Mouse (Mus musculus) lung, adult 2 months (tissue): ENCODE results near the gene Slc35d3. TPM values are rescaled to one million over a fixed set of nuclear protein-coding genes. Genes with fewer than 3 reads are reported as not detected.
A peak's percentile ranks its signal among the peaks of the same experiment; 100 is the strongest.

Source experiments
- DNase-seq: peaks from one replicate; pipeline ENCODE4 v3.0.0; 2022
- H3K4me1 ChIP-seq: fragments of 200-500 bp; 2 replicates; pipeline ENCODE4 v1.6.1; 2011; ENCODE audit warnings: low read length; ENCODE audit not compliant: control insufficient read depth, insufficient read depth
- H3K4me3 ChIP-seq: fragments of 200-500 bp; replicated peaks from 2 replicates; pipeline ENCODE3; 2011; ENCODE audit warnings: low read depth, mild to moderate bottlenecking, control low read depth, low read length; ENCODE audit errors: extremely low read depth
- CTCF ChIP-seq: fragments of 200-500 bp; IDR thresholded peaks from 2 replicates; pipeline ENCODE4 v1.5.1; 2011; ENCODE audit warnings: mild to moderate bottlenecking, low read length, control low read depth; ENCODE audit not compliant: insufficient read depth
- POLR2A ChIP-seq: fragments of 200-500 bp; IDR thresholded peaks from 2 replicates; pipeline ENCODE4 v1.6.1; 2011; ENCODE audit warnings: low read depth, mild to moderate bottlenecking, control low read depth, low read length, borderline replicate concordance; ENCODE audit errors: extremely low read depth
- WGBS: fragments of 180-500 bp; shearing (Covaris S2); methylation state at CpG from one replicate; pipeline ENCODE4 v1.1.7; 2018; 5-methylcytosine and 5-hydroxymethylcytosine counted together
- polyA plus RNA-seq: library from polyadenylated mRNA; depleted of rRNA; stranded (reverse); fragments of >200 nt; gene quantifications from 2 replicates; pipeline ENCODE4 v1.2.3, GENCODE M21; 2012; rRNA removed

Gene Slc35d3
- polyA plus RNA-seq, result 0.95 and 1.6 TPM in 2 replicates

DNA sequence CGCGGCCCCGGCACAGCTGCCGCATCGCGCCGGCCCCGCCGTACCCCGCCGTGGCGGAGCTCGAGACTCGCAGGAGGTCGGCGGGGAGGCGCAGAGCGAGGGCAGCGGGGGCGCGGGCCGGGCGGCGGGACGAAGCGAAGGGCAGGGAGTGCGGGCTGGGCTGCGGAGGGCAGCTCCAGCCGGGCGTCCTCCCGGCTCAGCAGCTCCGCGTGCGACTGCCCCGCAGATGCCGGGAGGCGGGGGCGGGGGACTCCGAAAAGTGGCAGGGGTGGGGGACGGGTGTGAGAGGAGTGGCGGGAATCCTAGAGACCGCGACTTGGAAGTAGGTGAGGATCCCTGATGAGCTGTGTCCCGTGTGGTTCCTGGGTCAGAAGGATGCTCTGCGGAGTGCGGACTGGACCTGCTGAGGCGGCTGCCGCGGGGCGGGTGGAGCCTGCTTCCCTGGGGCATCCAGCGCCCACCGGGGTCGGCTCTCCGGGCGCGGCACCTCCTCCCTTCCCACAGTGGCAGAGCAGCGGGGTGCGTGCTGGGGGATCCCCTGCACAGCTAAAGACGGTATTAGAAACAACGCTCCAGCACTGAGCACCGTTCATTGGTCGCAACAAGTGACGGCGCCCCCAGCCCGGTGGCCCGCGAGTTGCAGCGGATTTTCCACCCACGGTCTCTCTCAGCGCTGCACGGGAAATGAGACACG, at the start of gene Slc35d3:
Gene Slc35d3, minus strand, starts transcription at position 462 of the 694 bp plus-strand sequence.
- peak; percentile 6 for DNase-seq
- TF ChIP-seq POLR2A (no peak), CTCF (no peak)
- peaks cover 14% of the 10 kb centered on the region for H3K4me1 ChIP-seq
- under 1% methylated on average over 70 of the region's 72 CpGs for WGBS
- peak within 1 kb of the TSS; percentile 52 for H3K4me3 ChIP-seq

- WGBS, result 63% methylated on average over 2 of the region's 2 CpGs
- DNase-seq, result no peak
- no peak overlapping the region for H3K4me3 ChIP-seq
- H3K4me1 ChIP-seq, result no peaks in the 10 kb centered on the region
- TF ChIP-seq POLR2A, result no peak
- no peak for TF ChIP-seq CTCF
These were observed 48.9 kb upstream of the Slc35d3 start for GRCm38 (mm10) chr10:19900191-19900590.

- WGBS, result 21% methylated on average over 4 of the region's 4 CpGs
- TF ChIP-seq CTCF, result no peak
- TF ChIP-seq POLR2A, result no peak
- H3K4me1 ChIP-seq, result no peaks in the 10 kb centered on the region
- peak; percentile 27 for DNase-seq
- no peak overlapping the region for H3K4me3 ChIP-seq
These were observed 42.7 kb upstream of the Slc35d3 start for GRCm38 (mm10) chr10:19893976-19894375.

- 67% methylated on average over 6 of the region's 6 CpGs for WGBS
- TF ChIP-seq CTCF (no peak), POLR2A (no peak)
- Histone ChIP-seq H3K4me3 (no peak overlapping the region), H3K4me1 (no peaks in the 10 kb centered on the region)
- no peak for DNase-seq
These were observed 41.9 kb upstream of the Slc35d3 start for GRCm38 (mm10) chr10:19893146-19893545.

DNA sequence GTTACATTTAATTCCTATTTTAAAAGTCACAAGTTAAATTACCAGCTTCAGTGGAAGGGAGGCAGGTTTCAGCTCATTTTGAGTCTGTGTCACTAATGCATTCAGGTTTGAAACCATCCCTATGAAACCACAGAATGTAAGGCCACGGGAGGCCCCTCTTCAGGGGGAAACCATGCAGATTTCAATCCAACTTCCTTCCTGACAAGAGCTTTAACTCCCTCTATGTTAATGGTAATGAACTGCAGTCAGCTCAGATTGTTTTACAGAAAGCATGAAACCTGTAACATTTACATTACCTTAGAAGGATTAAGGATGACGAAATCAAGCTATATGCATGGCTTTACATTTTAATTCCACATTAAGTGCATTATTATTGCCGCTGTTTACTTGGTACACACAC, 40.4 kb upstream of the Slc35d3 start:
- Histone ChIP-seq H3K4me3 (no peak overlapping the region), H3K4me1 (no peaks in the 10 kb centered on the region)
- TF ChIP-seq CTCF, result no peak
- TF ChIP-seq POLR2A, result no peak
- 67% methylated on average over 3 of the region's 3 CpGs for WGBS
- DNase-seq, result no peak

- H3K4me1 ChIP-seq, result no peaks in the 10 kb centered on the region
- DNase-seq, result no peak
- no peak for TF ChIP-seq POLR2A
- TF ChIP-seq CTCF, result no peak
- WGBS, result 78% methylated on average over 3 of the region's 3 CpGs
- H3K4me3 ChIP-seq, result no peak overlapping the region
These were observed 38.6 kb upstream of the Slc35d3 start for GRCm38 (mm10) chr10:19889908-19890307.

DNA sequence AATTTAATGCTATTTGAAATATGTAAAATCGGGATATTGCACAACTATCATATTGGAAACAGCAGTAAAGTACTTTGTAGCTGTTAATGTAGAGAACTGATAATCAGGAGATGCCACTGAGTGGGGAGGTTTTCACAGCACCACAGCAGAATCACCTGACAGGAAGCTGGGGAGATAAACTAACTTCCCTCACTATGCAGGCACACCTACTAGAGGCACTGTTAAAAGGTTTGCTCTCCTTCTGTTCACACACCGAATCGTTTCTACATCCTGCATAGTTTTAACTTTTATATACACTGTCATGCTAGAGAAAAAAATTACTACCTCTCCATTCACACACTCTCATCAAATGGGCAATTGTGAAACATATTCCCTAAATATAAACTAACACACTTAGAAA, 35.0 kb upstream of the Slc35d3 start:
- H3K4me1 ChIP-seq, result no peaks in the 10 kb centered on the region
- no peak overlapping the region for H3K4me3 ChIP-seq
- WGBS, result 59% methylated on average over 3 of the region's 3 CpGs
- DNase-seq, result no peak
- no peak for TF ChIP-seq POLR2A
- no peak for TF ChIP-seq CTCF

DNA sequence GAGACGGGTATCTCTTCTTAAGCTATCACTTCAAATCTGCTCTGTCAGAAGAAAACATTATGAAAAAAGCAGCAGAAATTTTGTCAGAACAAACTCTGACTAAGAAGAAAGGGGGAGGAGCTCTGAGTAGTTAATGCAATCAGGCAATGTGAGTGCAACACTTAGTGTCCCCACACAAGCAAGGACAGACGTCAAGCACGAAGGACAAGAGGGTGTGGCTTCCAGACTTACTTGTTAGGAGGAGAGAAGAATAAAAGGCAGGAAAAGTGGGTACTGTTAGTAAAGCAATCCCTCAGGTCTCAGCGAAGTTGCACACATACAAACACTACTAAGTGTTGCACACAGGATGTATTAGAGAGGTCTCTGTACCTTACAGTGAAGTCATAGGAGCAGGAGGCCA, 33.1 kb upstream of the Slc35d3 start:
- TF ChIP-seq POLR2A (no peak), CTCF (no peak)
- 62% methylated on average over 4 of the region's 4 CpGs for WGBS
- no peaks in the 10 kb centered on the region for H3K4me1 ChIP-seq
- no peak overlapping the region for H3K4me3 ChIP-seq
- DNase-seq, result no peak

GRCm38 (mm10) chr10:19880437-19880836, 29.2 kb upstream of the Slc35d3 start:
- H3K4me1 ChIP-seq, result no peaks in the 10 kb centered on the region
- no peak for DNase-seq
- 65% methylated on average over 3 of the region's 3 CpGs for WGBS
- TF ChIP-seq CTCF (no peak), POLR2A (no peak)
- no peak overlapping the region for H3K4me3 ChIP-seq

GRCm38 (mm10) chr10:19879161-19879560, 27.9 kb upstream of the Slc35d3 start:
- 67% methylated on average over 6 of the region's 6 CpGs for WGBS
- Histone ChIP-seq H3K4me1 (no peaks in the 10 kb centered on the region), H3K4me3 (no peak overlapping the region)
- TF ChIP-seq POLR2A (no peak), CTCF (no peak)
- no peak for DNase-seq
